In the genomic region with DNA sequence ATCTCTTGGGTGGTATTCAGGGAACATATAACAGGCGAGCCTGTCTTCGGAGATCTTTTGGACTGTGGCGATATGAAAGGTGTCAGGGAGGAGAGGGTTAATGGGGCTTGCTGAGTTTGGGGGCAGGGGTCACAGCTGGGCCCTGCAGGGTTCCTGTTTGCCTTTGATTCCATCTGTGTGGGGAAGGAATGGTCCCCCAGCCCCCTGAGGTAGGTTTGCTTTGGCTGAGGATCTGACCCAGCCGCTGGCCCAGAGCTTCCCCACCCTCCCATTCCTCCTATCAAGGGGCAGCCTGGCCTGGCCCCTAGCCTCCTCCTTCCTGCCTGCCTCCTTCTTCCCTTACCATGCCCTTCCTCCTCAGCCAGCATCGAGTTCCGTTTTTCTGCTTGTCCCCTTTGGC, we compare ENCODE assay signal across 17 mouse cellular contexts. TPM values are rescaled to one million over a fixed set of nuclear protein-coding genes. Genes with fewer than 3 reads are reported as not detected.
A peak's percentile ranks its signal among the peaks of the same experiment; 100 is the strongest.
DNase-seq lines count a peak whose midpoint lies in the region; ATAC-seq and TF ChIP-seq lines count a peak whose summit lies in the region.
"Had no signal": no experiment of that assay in that cellular context is flagged by ENCODE, and none has a peak within 500 bp of the region (broad histone marks: within the 10 kb centered on the region; RNA-seq: fewer than 3 reads in every experiment).

No protein-coding gene starts in this region.

- peak overlapping the region; percentile 76 for H3K27ac ChIP-seq in left cerebral cortex, adult 2 months
- H3K27ac ChIP-seq in ES-Bruce4 (ENCODE audit: insufficient read depth, low read length) (no peak overlapping the region), MEL (ENCODE audit: control insufficient read depth, low read depth, low read length) (no peak overlapping the region)
- H3K27ac ChIP-seq: heart, adult 2 months; liver, embryonic 13.5 days had no signal

- H3K27me3 ChIP-seq in ES-Bruce4 (ENCODE audit: control insufficient read depth, insufficient read depth, low read length, poor library complexity, severe bottlenecking) (no peaks in the 10 kb centered on the region), MEL (ENCODE audit: control insufficient read depth in 1 of 2, insufficient read depth in 2 of 2, low read length in 2 of 2) (no peaks in the 10 kb centered on the region; a peak in 1 of 4 replicates)
- H3K27me3 ChIP-seq: Patski had no signal

- no peaks in the 10 kb centered on the region for H3K36me3 ChIP-seq in ES-Bruce4 (ENCODE audit: control insufficient read depth, insufficient read depth, low read length, poor library complexity, severe bottlenecking)
- H3K36me3 ChIP-seq in MEL (ENCODE audit: control insufficient read depth in 1 of 2, insufficient read depth in 2 of 2, low read length in 2 of 2) = peaks cover 0 to 35% of the 10 kb centered on the region in 2 experiments; a peak in 2 of 4 replicates
- H3K36me3 ChIP-seq: liver, embryonic 13.5 days had no signal

- H3K4me3 ChIP-seq in left cerebral cortex, adult 2 months = no peak overlapping the region
- H3K4me3 ChIP-seq in ES-Bruce4 (ENCODE audit: low read depth, low read length) (no peak overlapping the region), MEL (ENCODE audit: control insufficient read depth in 1 of 2, insufficient read depth in 1 of 2, low read depth in 2 of 2, low read length in 2 of 2) (no peak overlapping the region)
- H3K4me3 ChIP-seq: heart, adult 2 months; liver, embryonic 13.5 days had no signal

- TF ChIP-seq POLR2A in ES-Bruce4 (IDR thresholded peaks at IDR 0.05; ENCODE audit: insufficient read depth, low read length) = no peak
- no peak for TF ChIP-seq POLR2A in MEL (IDR thresholded peaks at IDR 0.05; ENCODE audit: control insufficient read depth in 1 of 2, insufficient read depth in 1 of 2, low read depth in 1 of 2, low read length in 2 of 2, poor library complexity in 1 of 2)

- H3K9ac ChIP-seq in ES-Bruce4 (ENCODE audit: low read depth, poor library complexity, severe bottlenecking) (no peak overlapping the region), MEL (ENCODE audit: control insufficient read depth, low read depth, low read length, poor library complexity, severe bottlenecking) (peak overlapping the region; percentile 6; the same call in 1 of the 2 replicates)
- H3K9ac ChIP-seq: liver, embryonic 13.5 days had no signal

- no peak for DNase-seq in left cerebral cortex, adult 2 months (ENCODE audit: extremely low spot score in 1 of 2, low spot score in 2 of 2)
- DNase-seq in left cerebral cortex, postnatal 14 days (ENCODE audit: low spot score in 2 of 2) = no peak
- DNase-seq in MEL (ENCODE audit: low read depth, low spot score) = peak; percentile 34
- no peak for DNase-seq in lung, adult 18-20 months
- no peak for DNase-seq in kidney, postnatal 10 days
- DNase-seq: cerebellum, adult 18-20 months; heart, adult 2 months; heart, postnatal 10 days; liver, embryonic 13.5 days; lung, postnatal 14 days had no signal

- no peaks in the 10 kb centered on the region for H3K79me2 ChIP-seq in MEL (ENCODE audit: control insufficient read depth, insufficient read depth, low read length, poor library complexity)

- 0 out of 2 replicates have a peak, but pooled peaks have one; percentile 10 for TF ChIP-seq EP300 in ES-Bruce4 (IDR thresholded peaks at IDR 0.05; ENCODE audit: insufficient read depth, low read depth, low read length)
- no peak for TF ChIP-seq EP300 in MEL (IDR thresholded peaks at IDR 0.05; ENCODE audit: low read depth in 1 of 2, low read length in 2 of 2)

- H3K4me1 ChIP-seq in ES-Bruce4 (ENCODE audit: control insufficient read depth, insufficient read depth, low read length) (peaks cover 14% of the 10 kb centered on the region), MEL (ENCODE audit: control insufficient read depth in 1 of 2, insufficient read depth in 2 of 2, low read length in 2 of 2) (peaks cover 9 to 41% of the 10 kb centered on the region in 2 experiments)

- TF ChIP-seq CTCF in left cerebral cortex, adult 2 months (IDR thresholded peaks at IDR 0.05) = no peak
- TF ChIP-seq CTCF in ES-Bruce4 (IDR thresholded peaks at IDR 0.05; ENCODE audit: low read depth, low read length) (no peak), MEL (IDR thresholded peaks at IDR 0.05 in 2 of 3, conservative IDR thresholded peaks at IDR 0.05 in 1 of 3; ENCODE audit: control insufficient read depth in 1 of 3, insufficient read depth in 1 of 3, low read depth in 2 of 3, low read length in 3 of 3, poor library complexity in 1 of 3, severe bottlenecking in 1 of 3) (no peak)

- intact Hi-C loops in left cerebral cortex, adult 2 months (cut with DNase I) = no loop called here
- intact Hi-C loops in left cerebral cortex, postnatal 14 days (cut with DNase I) = no loop called here

- no peak for TF ChIP-seq RAD21 in MEL (IDR thresholded peaks at IDR 0.05; ENCODE audit: low read depth, low read length)

- H3K9me3 ChIP-seq in ES-Bruce4 (replicated peaks; ENCODE audit: control insufficient read depth, insufficient read depth, low read length, poor library complexity, severe bottlenecking) = no peaks in the 10 kb centered on the region
- no peaks in the 10 kb centered on the region for H3K9me3 ChIP-seq in MEL (replicated peaks; ENCODE audit: insufficient read depth, low read length)
- H3K9me3 ChIP-seq: liver, embryonic 13.5 days had no signal

- 0 out of 2 replicates have a peak, but pooled peaks have one; percentile 13 for ATAC-seq in granulocyte monocyte progenitor cell, adult 5-6 weeks (replicated peaks; ENCODE audit: poor library complexity, severe bottlenecking)
- ATAC-seq: intestine, embryonic 16.5 days; Patski had no signal

TF ChIP-seq in MEL, 35 proteins besides CTCF, POLR2A, EP300 and RAD21 (continues in another document):
- TF ChIP-seq MXI1 (IDR thresholded peaks at IDR 0.05; ENCODE audit: low read depth, low read length) (no peak), CHD2 (IDR thresholded peaks at IDR 0.05; ENCODE audit: low read length) (no peak), ETS1 (IDR thresholded peaks at IDR 0.05; ENCODE audit: low read depth, low read length) (no peak), MAZ (IDR thresholded peaks at IDR 0.05; ENCODE audit: low read depth, low read length) (no peak), MYB (IDR thresholded peaks at IDR 0.05; ENCODE audit: low read depth, low read length) (no peak), MEF2A (IDR thresholded peaks at IDR 0.05; ENCODE audit: extremely low read depth, insufficient replicate concordance, low read depth, low read length, poor library complexity, severe bottlenecking) (no peak), SMC3 (IDR thresholded peaks at IDR 0.05; ENCODE audit: low read depth, low read length) (no peak), ELF1 (IDR thresholded peaks at IDR 0.05; ENCODE audit: low read depth, low read length) (no peak)

RNA-seq across cellular contexts. Expression of gene Atp1a2, which starts 5.0 kb away (rescaled TPM):
- 100 to 1,000 TPM; 628 to 676 TPM for total RNA-seq in left cerebral cortex, adult 2 months (2021)
- total RNA-seq in left cerebral cortex, postnatal 14 days (2021) = 100 to 1,000 TPM; 571 to 592 TPM
- polyA plus RNA-seq in ES-Bruce4 (2011; ENCODE audit: insufficient read depth, insufficient read length, low read depth, missing spikeins) (2.1 and 2.6 TPM in 2 replicates), MEL (2012; ENCODE audit: insufficient read depth in 1 of 2, insufficient read length in 2 of 2, low read depth in 1 of 2, low replicate concordance in 2 of 2, missing spikeins in 1 of 2) (under 1 TPM in 1 of 2 experiments, not detected in 1; 0.04 TPM)
- 0.10 TPM in 1 of 2 replicates, not detected in the other for total RNA-seq in MEL (2012; rRNA removed)
- total RNA-seq in granulocyte monocyte progenitor cell, adult 5-6 weeks (2014; fragmentation: Nextera tagmentation) = not detected in 2 replicates
- not detected in 2 replicates for total RNA-seq in granulocyte monocyte progenitor cell, adult 5-6 weeks (2017)

RNA-seq across cellular contexts. Expression of gene Kcnj9, which starts 26.3 kb away (rescaled TPM):
- 100 to 1,000 TPM; 137 to 138 TPM for total RNA-seq in left cerebral cortex, adult 2 months (2021)
- total RNA-seq in left cerebral cortex, postnatal 14 days (2021) = 100 to 1,000 TPM; 119 to 130 TPM
- polyA plus RNA-seq in ES-Bruce4 (2011; ENCODE audit: insufficient read depth, insufficient read length, low read depth, missing spikeins) (not detected in 2 replicates), MEL (2012; ENCODE audit: insufficient read depth in 1 of 2, insufficient read length in 2 of 2, low read depth in 1 of 2, low replicate concordance in 2 of 2, missing spikeins in 1 of 2) (under 1 TPM in 1 of 2 experiments, not detected in 1; 0.08 TPM)
- total RNA-seq in MEL (2012; rRNA removed) = not detected in 2 replicates
- total RNA-seq in granulocyte monocyte progenitor cell, adult 5-6 weeks (2014; fragmentation: Nextera tagmentation) = not detected in 2 replicates
- total RNA-seq in granulocyte monocyte progenitor cell, adult 5-6 weeks (2017) = not detected in 2 replicates
- total RNA-seq: heart, adult 2 months; heart, postnatal 10 days had no signal
- polyA plus RNA-seq: intestine, embryonic 16.5 days; liver, embryonic 13.5 days had no signal

RNA-seq across cellular contexts. Expression of gene Kcnj10, which starts 38.2 kb away (rescaled TPM):
- total RNA-seq in left cerebral cortex, adult 2 months (2021) = 100 to 1,000 TPM in 1 of 2 experiments, 10 to 100 TPM in 1; 86.5 to 108 TPM
- 10 to 100 TPM; 79.5 to 84.5 TPM for total RNA-seq in left cerebral cortex, postnatal 14 days (2021)
- polyA plus RNA-seq in ES-Bruce4 (2011; ENCODE audit: insufficient read depth, insufficient read length, low read depth, missing spikeins) = 1.0 and 1.3 TPM in 2 replicates
- 0.03 and 0.04 TPM in 2 replicates for total RNA-seq in MEL (2012; rRNA removed)
- under 1 TPM in 1 of 2 experiments, not detected in 1; 0.72 TPM for polyA plus RNA-seq in MEL (2012; ENCODE audit: insufficient read depth in 1 of 2, insufficient read length in 2 of 2, low read depth in 1 of 2, low replicate concordance in 2 of 2, missing spikeins in 1 of 2)
- total RNA-seq in granulocyte monocyte progenitor cell, adult 5-6 weeks (2014; fragmentation: Nextera tagmentation) = 0.32 TPM in 1 of 2 replicates, not detected in the other
- 0.46 TPM in 1 of 2 replicates, not detected in the other for total RNA-seq in granulocyte monocyte progenitor cell, adult 5-6 weeks (2017)

RNA-seq across cellular contexts. Expression of gene Igsf8, which starts 41.4 kb away (rescaled TPM):
- 100 to 1,000 TPM; 257 to 260 TPM for total RNA-seq in left cerebral cortex, adult 2 months (2021)
- 100 to 1,000 TPM; 231 to 244 TPM for total RNA-seq in left cerebral cortex, postnatal 14 days (2021)
- polyA plus RNA-seq in ES-Bruce4 (2011; ENCODE audit: insufficient read depth, insufficient read length, low read depth, missing spikeins) = 35.4 and 35.8 TPM in 2 replicates
- 65.2 and 88.0 TPM in 2 replicates for total RNA-seq in MEL (2012; rRNA removed)
- polyA plus RNA-seq in MEL (2012; ENCODE audit: insufficient read depth in 1 of 2, insufficient read length in 2 of 2, low read depth in 1 of 2, low replicate concordance in 2 of 2, missing spikeins in 1 of 2) = 10 to 100 TPM in 1 of 2 experiments, not detected in 1; 97.2 TPM
- total RNA-seq in granulocyte monocyte progenitor cell, adult 5-6 weeks (2014; fragmentation: Nextera tagmentation) = 53.7 and 58.4 TPM in 2 replicates
- 24.8 and 25.0 TPM in 2 replicates for total RNA-seq in granulocyte monocyte progenitor cell, adult 5-6 weeks (2017)

RNA-seq across cellular contexts. Expression of gene Atp1a4, which starts 44.6 kb away (rescaled TPM):
- not detected for total RNA-seq in left cerebral cortex, adult 2 months (2021)
- total RNA-seq in left cerebral cortex, postnatal 14 days (2021) = not detected
- polyA plus RNA-seq in ES-Bruce4 (2011; ENCODE audit: insufficient read depth, insufficient read length, low read depth, missing spikeins) (not detected in 2 replicates), MEL (2012; ENCODE audit: insufficient read depth in 1 of 2, insufficient read length in 2 of 2, low read depth in 1 of 2, low replicate concordance in 2 of 2, missing spikeins in 1 of 2) (not detected)
- total RNA-seq in MEL (2012; rRNA removed) = not detected in 2 replicates
- not detected in 2 replicates for total RNA-seq in granulocyte monocyte progenitor cell, adult 5-6 weeks (2014; fragmentation: Nextera tagmentation)
- total RNA-seq in granulocyte monocyte progenitor cell, adult 5-6 weeks (2017) = not detected in 2 replicates
- total RNA-seq: CH12.LX; heart, adult 2 months; heart, postnatal 10 days; left cerebral cortex, adult 8-10 months had no signal
- polyA plus RNA-seq: intestine, embryonic 16.5 days; liver, embryonic 13.5 days; thymus, postnatal 0 days had no signal

Comparison
In these comparisons a context has a peak if more than half of its experiments do, and no peak if none do; other contexts are left out.
1. RNA of gene Atp1a2, which starts 5.0 kb away (total RNA-seq): 628 to 676 TPM in left cerebral cortex, adult 2 months and 571 to 592 TPM in left cerebral cortex, postnatal 14 days; 0.10 TPM in MEL and not detected in granulocyte monocyte progenitor cell, adult 5-6 weeks; every median in the first group is over 100 times any median in the second.
2. RNA of gene Kcnj9, which starts 26.3 kb away (total RNA-seq): 137 to 138 TPM in left cerebral cortex, adult 2 months and 119 to 130 TPM in left cerebral cortex, postnatal 14 days; not detected in MEL and not detected in granulocyte monocyte progenitor cell, adult 5-6 weeks; every median in the first group is over 100 times any median in the second.
3. RNA of gene Kcnj10, which starts 38.2 kb away (total RNA-seq): 86.5 to 108 TPM in left cerebral cortex, adult 2 months and 79.5 to 84.5 TPM in left cerebral cortex, postnatal 14 days; 0.32 to 0.46 TPM in granulocyte monocyte progenitor cell, adult 5-6 weeks and 0.03 to 0.04 TPM in MEL; every median in the first group is over 10 times any median in the second.